Mouse (Mus musculus) C2C12 (cell line): ENCODE data around the gene Gm38392.

Experiments
- CEBPB ChIP-seq: IDR thresholded peaks from one replicate; pipeline ENCODE4 v1.6.1; 2011; ENCODE audit warnings: low read depth, mild to moderate bottlenecking, control low read depth, moderate library complexity
- CTCF ChIP-seq: IDR thresholded peaks from one replicate; pipeline ENCODE4 v1.5.1; 2011; ENCODE audit not compliant: control insufficient read depth, insufficient read depth, insufficient read length
- MAX ChIP-seq: IDR thresholded peaks from one replicate; pipeline ENCODE4 v1.6.1; 2011; ENCODE audit warnings: mild to moderate bottlenecking, control low read depth
- MYOG ChIP-seq: IDR thresholded peaks from one replicate; pipeline ENCODE4 v1.6.1; 2011; ENCODE audit not compliant: control insufficient read depth, insufficient read length; ENCODE audit errors: extremely low read depth

- TF ChIP-seq CTCF (no peak), CEBPB (no peak), MAX (no peak), MYOG (no peak)
These were observed 81.2 kb downstream of the Gm38392 start for GRCm38 (mm10) chr3:88205563-88206491.
